Mouse (Mus musculus) frontal cortex, postnatal 36 days (tissue): Measurements from ENCODE around the gene LTO1.
A peak's percentile ranks its signal among the peaks of the same experiment; 100 is the strongest.

Experiments
- DNase-seq, 2 experiments: peaks; one replicate each; pipeline ENCODE4 v3.0.0; 2022; ENCODE audit warnings: low spot score in 2 of 2

LTO1 gene

DNA sequence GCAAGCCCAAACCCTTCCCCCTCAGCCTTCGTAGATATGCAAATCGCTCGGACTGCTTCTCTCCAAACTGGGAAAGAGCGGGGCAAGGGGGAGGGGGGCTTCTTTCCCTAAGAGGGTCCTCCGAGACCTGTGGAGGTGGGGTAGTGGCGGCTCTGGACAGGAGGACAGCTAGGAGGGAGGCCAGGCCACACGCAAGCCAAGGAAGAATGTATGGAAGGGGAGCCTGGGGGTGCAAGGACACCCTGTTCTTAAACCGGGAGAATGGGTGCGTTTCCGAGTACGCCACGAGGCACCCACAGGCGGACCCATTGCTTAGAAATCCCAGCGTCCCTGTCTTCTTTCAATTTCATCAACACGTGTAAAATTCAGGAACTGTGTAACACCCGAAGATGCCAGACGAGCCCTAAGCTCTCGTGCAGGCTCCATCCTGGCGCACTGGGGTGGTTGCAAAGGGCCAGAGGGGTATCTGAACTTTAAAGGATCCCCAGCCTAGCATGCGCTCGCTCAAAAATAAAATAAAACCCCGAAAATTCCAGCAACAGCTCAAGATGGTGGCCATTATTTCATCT lies 25.2 kb downstream of the LTO1 start:
- no peak for DNase-seq

DNA sequence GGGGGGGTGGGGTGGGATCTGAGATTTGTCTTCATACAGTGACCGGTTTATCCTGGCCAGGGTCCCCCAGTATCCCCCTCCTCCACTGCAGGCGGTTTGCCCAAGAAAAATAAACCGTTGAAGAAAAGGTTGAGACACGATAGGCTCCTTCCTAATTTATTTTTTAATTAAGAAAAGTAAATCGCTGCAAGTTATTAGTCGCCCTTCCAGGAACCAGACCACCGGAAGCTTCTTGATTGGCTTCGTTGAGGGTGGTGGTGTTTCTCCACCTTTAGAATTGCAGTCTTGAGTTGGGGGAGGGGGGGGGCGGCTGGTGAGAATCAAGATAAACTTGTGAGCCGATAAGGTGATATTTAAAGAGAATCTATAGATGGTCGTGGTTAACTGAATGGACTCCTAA lies 25.7 kb downstream of the LTO1 start:
- no peak for DNase-seq

DNA sequence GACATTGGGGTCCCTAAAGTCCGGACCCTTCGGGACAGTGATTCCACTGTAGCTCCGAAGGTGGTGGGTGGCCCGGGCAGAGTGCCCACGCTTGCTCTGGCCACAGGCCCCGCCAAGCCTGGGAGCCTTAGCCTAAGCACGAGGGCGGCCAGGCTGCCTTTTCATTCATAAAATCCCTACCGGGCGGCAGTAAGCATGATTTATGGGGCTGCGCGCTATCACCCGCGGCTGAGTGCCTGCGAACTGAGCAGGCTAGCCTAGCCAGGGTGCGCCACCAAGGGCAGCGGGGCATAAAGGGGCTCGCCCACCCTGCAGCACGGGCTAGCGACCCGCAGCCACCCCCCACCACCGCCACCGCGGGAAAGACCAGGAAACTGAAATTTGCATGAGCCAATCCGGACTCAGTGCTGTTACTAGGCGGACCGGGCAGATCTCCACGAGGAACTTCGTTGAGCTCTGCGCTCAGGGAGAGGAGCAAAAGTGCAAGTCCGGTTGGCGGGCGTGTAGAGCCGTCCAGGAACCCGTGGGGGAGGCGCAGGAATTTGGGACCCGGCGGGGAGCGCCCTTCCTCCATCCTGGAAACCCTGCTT lies 26.4 kb downstream of the LTO1 start:
- DNase-seq = peak; percentile 65 to 74

DNA sequence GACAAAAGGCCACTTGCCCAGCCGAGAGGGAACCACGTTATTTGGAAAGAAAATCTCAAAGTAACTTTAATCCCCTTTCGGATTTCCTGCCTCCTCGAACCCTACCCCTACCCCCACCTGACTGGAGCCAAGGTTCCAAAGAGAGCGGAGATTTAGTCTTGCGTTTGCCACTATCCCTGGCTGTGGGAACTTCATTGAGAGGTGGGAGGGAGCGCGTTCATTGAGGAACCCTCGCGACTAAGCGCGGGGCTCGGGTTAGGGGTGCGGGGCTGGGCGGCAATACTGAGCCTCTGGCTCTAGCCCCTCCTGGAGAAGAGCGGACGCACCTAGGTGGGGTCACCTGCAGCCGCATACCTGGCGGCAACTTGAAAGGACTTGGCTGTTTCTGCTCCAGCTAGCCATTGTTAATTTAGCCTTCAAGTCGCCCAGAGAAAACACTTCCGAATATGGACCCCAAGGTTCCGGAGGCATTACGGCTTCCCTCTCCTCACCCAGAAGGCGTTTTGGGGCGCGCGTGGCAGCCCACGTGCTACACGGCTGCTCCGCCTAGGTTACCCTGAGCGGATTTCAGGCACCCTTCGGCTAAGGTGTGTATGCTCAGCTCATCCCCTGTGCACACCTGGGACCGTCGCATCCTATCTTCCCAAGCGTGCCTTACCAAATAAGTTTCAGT lies 27.3 kb downstream of the LTO1 start:
- no peak for DNase-seq

DNA sequence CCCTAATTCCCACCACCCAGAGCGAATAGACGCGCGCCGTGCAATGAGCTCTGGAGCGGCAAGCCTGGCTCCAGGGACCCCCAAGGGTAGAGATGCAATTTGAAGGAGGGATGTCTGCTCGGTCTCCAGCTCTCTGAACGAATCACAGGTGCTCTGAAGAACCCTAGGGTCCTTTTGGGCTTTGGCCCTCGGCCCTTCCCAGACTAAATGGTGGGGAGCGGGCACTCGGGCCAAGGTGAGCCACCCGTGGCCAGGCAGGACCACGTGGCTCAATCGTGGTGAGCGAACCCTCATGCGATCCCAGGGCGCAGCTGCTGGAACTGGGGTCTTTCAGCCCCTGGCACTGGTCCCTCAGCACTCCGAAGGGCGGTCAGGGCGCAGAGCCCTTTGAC lies 27.8 kb downstream of the LTO1 start:
- no peak for DNase-seq

DNA sequence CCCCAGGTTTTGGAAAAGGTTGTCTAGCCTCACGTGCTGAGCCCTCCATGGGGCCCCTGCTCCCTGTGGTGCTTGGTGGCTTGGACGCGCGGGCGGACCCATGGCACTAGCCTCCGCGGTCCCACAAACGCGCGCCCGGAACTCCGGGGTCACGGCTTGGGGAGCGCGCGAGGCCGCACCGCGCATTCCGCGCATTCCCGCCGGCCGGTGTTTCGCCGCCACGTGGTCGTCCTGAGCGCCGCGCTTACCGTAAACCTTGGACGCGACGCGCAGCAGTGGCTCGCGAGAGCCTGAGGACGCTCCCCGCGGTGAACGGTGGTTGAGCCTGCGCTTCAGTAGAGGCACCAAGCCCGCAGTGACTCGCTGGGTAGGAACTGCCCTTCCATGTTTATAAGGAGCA lies 28.4 kb downstream of the LTO1 start:
- peak; percentile 72 to 76 for DNase-seq

DNA sequence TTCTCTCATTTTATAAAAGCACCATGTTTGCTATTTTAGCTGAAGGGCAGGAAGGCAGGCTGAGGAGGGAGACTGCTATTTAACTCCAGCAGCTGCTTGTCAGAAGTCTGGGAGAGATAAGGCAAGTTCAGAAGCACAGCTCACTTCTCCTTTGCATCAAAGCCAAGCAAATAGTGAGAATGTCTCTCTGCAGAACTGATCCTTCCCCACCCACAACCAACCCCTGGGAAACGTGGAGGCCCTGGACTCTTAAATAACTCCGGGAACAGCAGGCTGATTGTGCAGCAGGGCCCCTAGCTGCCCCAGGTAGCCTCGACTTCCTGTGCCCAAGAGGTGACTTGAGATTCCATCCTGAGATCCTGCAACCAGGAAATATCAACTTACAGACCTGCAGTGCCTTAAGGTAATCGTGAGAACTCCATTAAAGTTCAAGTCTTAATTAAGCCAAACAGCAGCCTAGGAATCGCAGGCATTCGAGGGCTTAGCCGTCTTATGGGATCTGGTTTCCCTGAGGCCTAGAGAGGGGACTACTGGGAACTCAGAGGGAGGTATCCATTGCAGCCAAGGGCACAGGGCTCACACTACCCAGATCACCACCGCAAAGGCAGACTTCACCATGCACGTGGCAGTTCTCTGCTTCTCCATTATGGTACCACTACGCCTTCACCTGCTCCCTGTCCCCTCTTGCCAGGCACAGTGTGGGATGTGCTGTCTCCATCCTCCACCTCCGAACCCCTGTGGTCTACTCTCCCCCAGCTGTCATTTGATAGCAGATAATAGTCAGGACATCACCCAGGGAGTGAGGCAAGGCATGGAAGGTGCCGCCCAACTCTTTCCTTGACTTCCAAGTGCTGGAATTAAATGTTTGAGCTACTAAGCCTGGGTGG lies 43.9 kb downstream of the LTO1 start:
- no peak for DNase-seq

DNA sequence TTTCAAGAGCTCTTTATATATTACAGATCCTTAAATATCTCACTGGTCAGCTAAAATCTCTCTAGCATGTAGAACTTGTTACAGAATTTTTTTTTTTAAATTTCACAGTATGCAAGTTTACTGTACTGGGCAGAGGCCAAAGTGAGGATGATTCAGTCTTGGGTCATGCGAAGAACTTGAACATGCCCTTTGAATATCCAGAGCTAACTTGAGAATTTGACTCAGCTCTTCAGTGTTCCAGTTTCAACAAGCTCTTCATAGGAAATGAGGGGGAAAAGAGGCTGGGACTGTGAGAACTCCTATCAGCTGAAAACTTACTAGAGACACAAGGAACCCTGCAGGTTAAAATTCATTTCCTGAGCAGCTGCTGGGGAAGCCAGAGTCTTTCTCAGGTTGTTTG lies 49.0 kb downstream of the LTO1 start:
- no peak for DNase-seq

DNA sequence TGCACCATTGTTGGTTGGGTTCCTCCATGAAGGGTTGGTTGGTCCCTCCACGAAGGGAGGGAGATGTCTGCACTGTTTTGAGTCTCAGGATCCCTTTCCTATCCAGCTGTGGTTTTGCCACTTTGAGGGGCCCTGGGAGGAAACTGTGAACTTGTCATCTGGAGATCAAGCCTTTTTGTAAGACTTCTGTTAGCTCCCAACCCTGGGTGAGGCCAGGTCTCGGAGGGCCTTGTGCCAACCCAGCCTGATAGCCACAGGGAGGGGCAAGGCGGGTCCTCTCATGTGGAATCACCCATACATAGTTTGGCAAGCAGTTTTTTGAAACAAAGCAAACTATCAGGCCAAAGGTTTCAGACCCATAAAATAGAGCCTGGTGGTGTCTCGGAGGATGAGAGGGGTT lies 49.4 kb downstream of the LTO1 start:
- DNase-seq = no peak

DNA sequence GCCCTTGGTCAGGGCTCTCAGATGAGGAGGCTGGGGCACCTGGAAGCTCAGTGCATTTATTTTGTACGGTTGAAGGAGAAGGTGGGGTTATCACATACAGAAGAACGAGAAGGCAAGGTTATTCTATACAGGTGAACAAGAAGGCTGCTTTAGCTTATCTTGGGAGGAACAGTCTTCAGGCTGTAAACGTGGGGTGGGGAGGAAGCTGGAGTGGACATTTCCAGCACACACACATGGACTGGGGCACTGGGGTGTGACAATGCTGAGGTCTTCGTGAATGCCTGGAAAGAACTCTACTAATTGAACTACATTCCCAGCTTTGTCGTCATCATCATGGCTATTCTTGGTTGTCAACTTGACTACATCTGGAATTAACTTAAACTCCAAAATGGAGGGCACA lies 51.0 kb downstream of the LTO1 start:
- DNase-seq = no peak

DNA sequence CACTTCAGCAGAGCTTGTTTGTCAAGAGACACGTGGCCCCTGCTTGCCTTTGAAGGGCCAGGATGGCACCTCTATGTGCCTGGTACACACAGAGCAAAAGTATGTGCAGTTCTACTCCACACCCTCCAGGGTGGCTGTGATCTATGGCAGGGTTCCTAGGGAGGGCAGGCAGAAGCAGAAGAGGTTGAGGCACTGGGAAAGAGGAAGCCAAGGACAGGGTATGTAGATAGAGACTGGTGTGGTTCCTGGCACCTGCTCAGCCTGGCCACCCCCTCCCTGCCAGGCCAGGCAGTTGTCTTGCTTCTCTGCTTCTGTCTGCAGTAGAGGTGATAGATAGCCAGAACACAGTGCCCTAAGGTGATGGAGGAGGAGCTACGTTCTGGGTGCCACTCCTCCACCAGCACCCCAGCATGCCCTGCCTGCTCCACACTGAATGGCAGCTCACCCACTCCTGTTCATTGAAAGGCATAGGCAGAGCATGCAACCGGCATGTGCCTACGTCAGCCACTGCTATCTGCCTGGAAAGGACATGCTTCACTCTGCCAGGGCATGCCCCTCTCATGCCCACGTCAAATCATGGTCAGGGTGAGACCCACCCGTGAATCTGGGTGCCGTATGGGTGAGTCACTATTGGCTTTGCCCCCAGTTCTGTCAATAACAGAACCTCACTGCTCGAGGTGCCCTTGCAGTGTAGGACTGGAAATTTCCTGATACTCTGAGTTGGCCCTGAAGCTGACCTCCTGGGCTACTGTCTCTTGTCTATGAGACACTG lies 56.3 kb downstream of the LTO1 start:
- DNase-seq = no peak

DNA sequence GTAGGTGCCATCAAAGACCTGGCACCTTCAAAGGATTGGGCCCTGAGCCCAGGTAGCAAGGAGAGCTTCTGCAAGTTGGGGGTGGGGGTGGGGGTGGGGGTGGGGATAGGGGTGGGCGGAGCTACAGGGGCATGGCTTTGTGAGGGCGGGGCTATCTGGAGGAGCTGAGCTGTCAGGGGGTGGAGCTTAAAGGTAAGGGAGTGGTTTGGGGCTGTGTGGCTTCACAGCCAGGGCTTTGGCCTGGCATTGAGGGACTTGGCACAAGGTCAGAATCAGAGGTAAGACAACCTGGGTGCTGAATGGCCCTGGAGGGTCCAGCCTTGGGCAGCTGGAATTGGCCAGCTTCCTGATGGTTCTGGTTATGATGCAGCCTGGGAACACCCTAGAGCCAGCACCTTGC lies 56.9 kb downstream of the LTO1 start:
- DNase-seq = no peak

DNA sequence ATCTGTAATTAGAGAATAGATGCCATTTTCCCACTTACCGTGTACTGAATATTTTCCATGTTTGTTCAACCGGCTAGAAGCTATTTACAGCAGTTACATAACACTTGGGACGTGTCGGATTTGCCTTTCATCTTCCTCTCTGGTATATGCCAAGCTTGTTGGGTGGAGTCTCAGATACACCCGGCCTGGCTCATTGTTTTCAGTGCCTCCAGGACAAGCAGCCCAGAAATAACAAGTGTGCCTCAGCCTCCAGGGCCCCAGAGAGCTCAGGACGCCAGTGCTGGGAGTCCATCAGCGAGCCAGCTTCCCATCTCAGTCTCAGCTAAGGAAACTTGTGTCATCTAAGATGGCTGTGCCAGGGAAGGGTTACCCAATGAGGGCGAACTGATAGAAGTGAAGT lies 58.6 kb downstream of the LTO1 start:
- no peak for DNase-seq

DNA sequence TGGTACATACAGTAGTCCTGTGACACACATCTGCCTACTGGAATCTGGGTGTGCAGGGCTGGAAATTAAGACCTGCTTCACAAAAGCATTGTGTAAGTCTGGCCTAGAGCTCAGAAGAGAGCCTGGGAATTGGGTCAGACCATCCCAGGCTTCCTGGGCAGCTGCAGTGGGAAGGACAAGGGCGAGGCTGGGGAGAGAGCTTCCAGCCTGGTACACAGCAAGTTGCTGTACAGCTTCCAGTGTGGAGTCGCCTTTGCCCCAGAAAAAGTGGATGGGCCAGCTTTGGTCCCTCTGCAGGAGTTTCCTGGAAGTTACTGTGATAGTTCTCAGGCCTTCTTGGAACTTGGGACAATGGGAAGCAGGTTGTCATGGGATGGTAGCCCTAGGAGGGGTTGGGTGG lies 62.2 kb downstream of the LTO1 start:
- no peak for DNase-seq

DNA sequence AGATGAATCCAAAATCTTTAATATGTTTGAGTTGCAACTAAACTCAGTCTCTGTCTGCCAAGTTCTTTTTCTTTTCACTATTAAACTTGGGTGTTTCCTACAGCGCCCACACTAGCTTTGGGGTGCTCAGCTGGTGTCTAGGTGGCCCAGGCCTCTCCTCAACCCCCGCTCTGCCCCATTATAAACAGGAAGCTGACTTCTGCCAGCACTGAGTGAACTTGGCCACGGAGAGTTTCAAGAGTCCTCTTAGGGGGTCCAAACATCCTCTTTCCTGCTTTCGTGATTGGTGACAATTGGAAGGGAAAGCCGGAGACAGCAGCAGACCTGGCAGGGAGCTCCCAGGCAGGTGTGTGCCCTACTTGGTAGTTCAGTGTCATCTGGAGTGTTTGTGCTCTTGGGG lies 64.9 kb downstream of the LTO1 start:
- no peak for DNase-seq
